Mouse (Mus musculus): ENCODE measurements at regions not wholly inside any gene's neighbourhood (a gene's known extent, or its start where the extent isn't known, plus 50 kb on each side); places are given as distances from the start of the nearest gene placed in this dataset.
"Not testable (repeated sequence)": the region's sequence is repeated elsewhere in the genome, so short reads cannot be mapped to it uniquely, and the experiment has no call there.

DNA sequence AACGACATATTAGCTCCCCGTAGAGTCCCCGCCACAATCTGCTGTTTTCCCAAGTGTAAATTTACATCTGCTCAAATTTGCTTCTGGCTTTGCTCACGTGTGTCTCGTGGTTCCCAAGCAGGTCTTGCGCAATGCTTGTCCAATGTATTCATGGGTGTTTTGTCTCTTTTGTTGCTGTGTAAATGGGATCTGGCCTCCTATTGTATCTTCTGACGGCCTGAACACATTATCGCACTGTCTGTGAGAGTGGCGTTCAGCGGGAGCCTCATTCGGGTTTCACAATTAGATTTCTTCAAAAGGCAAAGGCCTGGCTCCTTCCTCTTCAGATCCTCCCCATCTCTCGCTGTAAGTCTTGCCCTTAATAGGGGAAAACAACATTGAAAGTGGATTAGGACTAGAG lies 274.5 kb downstream of the Fam19a5 start:
- H3K4me2 ChIP-seq (ENCODE audit: low read depth, low read length): no peak overlapping the region
- H3K27me3 ChIP-seq (ENCODE audit: control insufficient read depth, insufficient read depth, low read length): no peaks in the 10 kb centered on the region
- WGBS: 74% methylated on average over 12 of the region's 12 CpGs
- ATAC-seq (replicated peaks; ENCODE audit: insufficient number of reproducible peaks, low FRiP score, low TSS enrichment, low read depth): no peak
- DNase-seq (ENCODE audit: low spot score): no peak
- H3K27ac ChIP-seq (replicated peaks; ENCODE audit: low read depth, low read length): no peak overlapping the region
- H3K9ac ChIP-seq (replicated peaks; ENCODE audit: low read length): no peak overlapping the region
- no peaks in the 10 kb centered on the region for H3K9me3 ChIP-seq (replicated peaks; ENCODE audit: control insufficient read depth, low read length)
- H3K36me3 ChIP-seq (replicated peaks; ENCODE audit: control insufficient read depth, insufficient read depth, low read depth, low read length): no peaks in the 10 kb centered on the region
- no peaks in the 10 kb centered on the region for H3K4me1 ChIP-seq (ENCODE audit: control insufficient read depth, insufficient read depth, low read length)
- no peak overlapping the region for H3K4me3 ChIP-seq (ENCODE audit: low read depth, low read length)

DNA sequence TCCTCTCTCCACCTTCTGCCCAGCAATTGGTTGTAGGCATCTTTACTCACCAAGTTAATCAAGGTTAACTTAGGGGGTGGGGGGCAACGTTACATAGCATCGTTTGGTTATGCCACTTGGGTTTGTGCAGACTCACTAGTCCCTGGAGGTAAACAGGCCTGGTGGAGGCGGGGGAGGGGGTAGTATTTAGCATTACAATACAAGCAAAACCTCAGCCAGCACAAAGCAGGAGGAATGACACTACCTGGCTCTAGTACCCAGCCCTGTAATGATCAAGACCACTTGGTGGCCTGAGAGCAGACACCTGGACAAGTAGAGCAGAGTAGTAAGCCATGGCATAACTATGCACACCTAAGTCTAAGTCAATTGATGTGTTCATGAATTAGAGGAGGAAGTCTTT lies 298.0 kb downstream of the Fam19a5 start:
- no peak for DNase-seq (ENCODE audit: low spot score)
- ATAC-seq (replicated peaks; ENCODE audit: insufficient number of reproducible peaks, low FRiP score, low TSS enrichment, low read depth): no peak
- whole genome bisulfite sequencing: 43% methylated on average over 3 of the region's 3 CpGs
- Histone ChIP-seq H3K27me3 (ENCODE audit: control insufficient read depth, insufficient read depth, low read length) (no peaks in the 10 kb centered on the region), H3K9me3 (replicated peaks; ENCODE audit: control insufficient read depth, low read length) (no peaks in the 10 kb centered on the region), H3K9ac (replicated peaks; ENCODE audit: low read length) (no peak overlapping the region), H3K4me1 (ENCODE audit: control insufficient read depth, insufficient read depth, low read length) (no peaks in the 10 kb centered on the region), H3K27ac (replicated peaks; ENCODE audit: low read depth, low read length) (no peak overlapping the region), H3K36me3 (replicated peaks; ENCODE audit: control insufficient read depth, insufficient read depth, low read depth, low read length) (no peaks in the 10 kb centered on the region), H3K4me2 (ENCODE audit: low read depth, low read length) (no peak overlapping the region), H3K4me3 (ENCODE audit: low read depth, low read length) (no peak overlapping the region)

DNA sequence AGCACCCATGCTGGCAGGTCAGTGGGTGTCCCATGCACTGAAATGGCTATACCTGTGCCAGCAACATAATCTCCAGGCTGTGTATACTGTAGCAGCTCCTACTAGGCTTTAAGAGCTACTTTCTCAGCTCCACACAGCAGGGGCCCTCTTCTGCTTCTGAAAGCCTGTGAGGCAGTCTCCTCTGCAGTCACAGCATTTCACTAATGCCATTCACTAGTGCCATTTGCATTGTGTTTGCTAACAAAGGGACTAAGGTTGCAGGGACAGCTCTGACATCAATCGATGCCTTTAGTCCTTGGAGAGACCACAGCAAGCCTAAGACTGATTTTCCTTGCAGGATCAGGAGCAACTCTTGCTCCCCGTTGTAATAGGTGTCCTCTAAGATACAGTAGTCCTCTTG lies 315.0 kb downstream of the Fam19a5 start:
- Histone ChIP-seq H3K27me3 (ENCODE audit: control insufficient read depth, insufficient read depth, low read length) (no peaks in the 10 kb centered on the region), H3K4me1 (ENCODE audit: control insufficient read depth, insufficient read depth, low read length) (no peaks in the 10 kb centered on the region), H3K4me2 (ENCODE audit: low read depth, low read length) (no peak overlapping the region), H3K36me3 (replicated peaks; ENCODE audit: control insufficient read depth, insufficient read depth, low read depth, low read length) (no peaks in the 10 kb centered on the region), H3K27ac (replicated peaks; ENCODE audit: low read depth, low read length) (no peak overlapping the region), H3K9ac (replicated peaks; ENCODE audit: low read length) (no peak overlapping the region), H3K9me3 (replicated peaks; ENCODE audit: control insufficient read depth, low read length) (no peaks in the 10 kb centered on the region), H3K4me3 (ENCODE audit: low read depth, low read length) (no peak overlapping the region)
- WGBS: 8% methylated on average over 2 of the region's 2 CpGs
- DNase-seq (ENCODE audit: low spot score): no peak
- ATAC-seq (replicated peaks; ENCODE audit: insufficient number of reproducible peaks, low FRiP score, low TSS enrichment, low read depth): no peak

DNA sequence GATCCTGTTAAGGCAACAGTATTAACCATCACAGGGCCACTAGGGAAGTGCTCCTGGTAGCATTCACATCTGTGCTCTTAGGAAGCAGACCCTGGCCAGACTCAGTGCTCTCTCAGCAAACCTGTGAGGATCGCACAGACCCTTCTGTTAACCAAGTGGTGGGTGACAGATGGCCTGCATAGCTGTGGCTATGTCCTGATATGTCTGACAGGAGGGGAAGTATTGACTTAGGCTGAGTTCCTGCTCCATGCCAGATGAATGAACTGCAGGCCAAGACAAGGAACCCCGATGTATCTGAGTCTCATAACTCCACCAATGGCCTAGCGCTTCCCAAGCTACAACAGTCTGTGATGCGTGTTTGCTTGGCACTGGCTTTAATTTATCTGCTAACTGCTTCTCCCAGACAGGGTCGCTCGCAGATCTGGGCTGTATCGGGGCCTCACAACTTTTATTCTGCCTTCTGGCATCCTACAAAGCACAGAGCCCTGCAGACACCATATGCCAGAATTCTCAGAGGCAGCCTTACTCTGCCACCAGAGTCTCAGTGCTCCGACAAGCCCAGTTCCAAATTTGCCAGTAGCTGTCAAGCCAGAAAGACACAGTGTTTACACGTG lies 332.3 kb downstream of the Fam19a5 start:
- Histone ChIP-seq H3K4me3 (ENCODE audit: low read depth, low read length) (no peak overlapping the region), H3K9me3 (replicated peaks; ENCODE audit: control insufficient read depth, low read length) (no peaks in the 10 kb centered on the region), H3K27me3 (ENCODE audit: control insufficient read depth, insufficient read depth, low read length) (no peaks in the 10 kb centered on the region), H3K27ac (replicated peaks; ENCODE audit: low read depth, low read length) (no peak overlapping the region), H3K36me3 (replicated peaks; ENCODE audit: control insufficient read depth, insufficient read depth, low read depth, low read length) (no peaks in the 10 kb centered on the region), H3K9ac (replicated peaks; ENCODE audit: low read length) (no peak overlapping the region), H3K4me2 (ENCODE audit: low read depth, low read length) (no peak overlapping the region), H3K4me1 (ENCODE audit: control insufficient read depth, insufficient read depth, low read length) (no peaks in the 10 kb centered on the region)
- 83% methylated on average over 9 of the region's 9 CpGs for WGBS
- ATAC-seq (replicated peaks; ENCODE audit: insufficient number of reproducible peaks, low FRiP score, low TSS enrichment, low read depth) (no peak), DNase-seq (ENCODE audit: low spot score) (no peak)

DNA sequence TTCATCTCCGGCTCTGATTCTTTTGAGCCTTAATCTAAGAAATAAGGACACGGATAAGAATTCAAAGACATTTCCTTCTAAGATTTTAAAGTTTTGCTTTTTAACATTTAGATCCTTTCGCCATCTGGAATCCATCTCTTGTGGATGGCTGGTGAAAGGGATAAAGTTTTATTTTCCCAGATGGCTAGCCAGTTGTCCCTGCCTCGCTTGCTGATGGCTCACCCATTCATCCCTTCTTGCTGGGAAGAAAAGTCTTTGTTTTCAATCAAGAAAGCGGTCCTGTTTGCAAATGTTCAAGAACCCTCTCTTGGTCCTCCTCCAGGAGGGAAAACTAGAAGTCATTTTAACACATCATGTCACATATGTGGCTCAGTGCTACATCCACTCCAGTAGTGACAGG lies 346.8 kb downstream of the Fam19a5 start:
- Histone ChIP-seq H3K27ac (replicated peaks; ENCODE audit: low read depth, low read length) (no peak overlapping the region), H3K4me2 (ENCODE audit: low read depth, low read length) (no peak overlapping the region), H3K9ac (replicated peaks; ENCODE audit: low read length) (no peak overlapping the region), H3K4me1 (ENCODE audit: control insufficient read depth, insufficient read depth, low read length) (no peaks in the 10 kb centered on the region), H3K36me3 (replicated peaks; ENCODE audit: control insufficient read depth, insufficient read depth, low read depth, low read length) (no peaks in the 10 kb centered on the region), H3K9me3 (replicated peaks; ENCODE audit: control insufficient read depth, low read length) (no peaks in the 10 kb centered on the region), H3K27me3 (ENCODE audit: control insufficient read depth, insufficient read depth, low read length) (no peaks in the 10 kb centered on the region), H3K4me3 (ENCODE audit: low read depth, low read length) (no peak overlapping the region)
- no peak for DNase-seq (ENCODE audit: low spot score)
- WGBS: 78% methylated on average over 5 of the region's 5 CpGs
- no peak for ATAC-seq (replicated peaks; ENCODE audit: insufficient number of reproducible peaks, low FRiP score, low TSS enrichment, low read depth)

DNA sequence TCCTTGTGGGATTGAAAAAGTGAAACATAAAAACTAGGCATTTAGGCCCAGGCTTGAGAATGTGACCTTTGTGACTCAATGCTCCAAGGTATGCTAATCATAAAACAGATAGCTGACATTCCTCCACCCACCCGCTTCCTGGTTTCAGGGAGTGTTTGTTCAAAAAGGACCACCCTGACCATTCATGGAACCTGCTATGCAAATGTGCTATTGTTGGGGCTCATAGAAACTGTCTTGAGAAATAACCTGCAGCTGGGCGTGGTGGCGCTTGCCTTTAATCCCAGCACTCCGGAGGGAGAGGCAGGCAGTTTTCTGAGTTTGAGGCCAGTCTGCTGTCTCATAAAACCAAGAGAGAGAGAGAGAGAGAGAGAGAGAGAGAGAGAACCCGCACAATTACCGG lies 350.8 kb downstream of the Fam19a5 start:
- H3K27me3 ChIP-seq (ENCODE audit: control insufficient read depth, insufficient read depth, low read length); ATAC-seq (replicated peaks; ENCODE audit: insufficient number of reproducible peaks, low FRiP score, low TSS enrichment, low read depth); H3K4me1 ChIP-seq (ENCODE audit: control insufficient read depth, insufficient read depth, low read length); H3K4me3 ChIP-seq (ENCODE audit: low read depth, low read length); H3K9me3 ChIP-seq (replicated peaks; ENCODE audit: control insufficient read depth, low read length); H3K36me3 ChIP-seq (replicated peaks; ENCODE audit: control insufficient read depth, insufficient read depth, low read depth, low read length); H3K4me2 ChIP-seq (ENCODE audit: low read depth, low read length); DNase-seq (ENCODE audit: low spot score); H3K27ac ChIP-seq (replicated peaks; ENCODE audit: low read depth, low read length); H3K9ac ChIP-seq (replicated peaks; ENCODE audit: low read length): not testable (repeated sequence)
- WGBS: 91% methylated on average over 6 of the region's 6 CpGs

DNA sequence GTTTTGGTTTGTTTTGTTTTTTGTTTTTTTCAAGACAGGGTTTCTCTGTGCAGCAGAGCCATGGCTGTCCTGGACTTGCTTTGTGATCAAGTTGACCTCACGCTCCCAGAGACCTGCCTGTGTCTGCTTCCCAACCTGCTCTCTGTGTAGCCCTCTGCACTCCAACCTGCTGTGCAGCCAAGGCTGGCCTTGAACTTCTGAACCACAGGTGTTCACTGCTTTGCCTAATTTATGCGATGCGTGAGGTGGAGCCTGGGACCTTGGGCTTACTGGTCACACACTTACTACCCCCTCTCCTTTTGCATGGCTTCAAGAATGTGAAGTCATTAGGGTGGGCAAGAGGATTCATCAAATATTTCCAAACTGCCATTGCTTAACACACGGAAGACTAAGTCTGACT lies 354.6 kb downstream of the Fam19a5 start:
- WGBS: 75% methylated on average over 4 of the region's 4 CpGs
- H3K4me2 ChIP-seq (ENCODE audit: low read depth, low read length): no peak overlapping the region
- no peaks in the 10 kb centered on the region for H3K27me3 ChIP-seq (ENCODE audit: control insufficient read depth, insufficient read depth, low read length)
- no peak for DNase-seq (ENCODE audit: low spot score)
- H3K4me1 ChIP-seq (ENCODE audit: control insufficient read depth, insufficient read depth, low read length): no peaks in the 10 kb centered on the region
- H3K4me3 ChIP-seq (ENCODE audit: low read depth, low read length): no peak overlapping the region
- no peaks in the 10 kb centered on the region for H3K36me3 ChIP-seq (replicated peaks; ENCODE audit: control insufficient read depth, insufficient read depth, low read depth, low read length)
- H3K27ac ChIP-seq (replicated peaks; ENCODE audit: low read depth, low read length): no peak overlapping the region
- ATAC-seq (replicated peaks; ENCODE audit: insufficient number of reproducible peaks, low FRiP score, low TSS enrichment, low read depth): no peak
- H3K9me3 ChIP-seq (replicated peaks; ENCODE audit: control insufficient read depth, low read length): no peaks in the 10 kb centered on the region
- no peak overlapping the region for H3K9ac ChIP-seq (replicated peaks; ENCODE audit: low read length)

DNA sequence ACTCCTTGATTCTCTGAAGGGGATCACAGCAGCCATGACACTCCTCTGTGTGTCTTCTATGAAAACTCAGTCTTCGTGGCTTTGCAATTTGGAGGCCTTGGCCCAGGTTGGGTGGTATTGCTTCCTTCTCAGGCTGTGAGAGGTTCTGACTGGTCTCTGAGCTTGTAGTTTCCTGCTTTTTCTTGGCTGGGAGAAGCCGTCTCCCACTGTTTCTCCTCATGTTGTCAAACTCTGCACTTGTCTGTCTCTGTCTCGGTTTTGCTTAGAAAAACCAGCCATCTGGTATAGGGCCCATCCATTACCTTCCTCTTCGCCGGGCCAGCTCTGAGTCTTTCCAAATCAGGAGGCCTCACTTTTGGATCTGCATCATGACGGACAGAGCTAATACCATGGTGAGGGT lies 360.3 kb downstream of the Fam19a5 start:
- 93% methylated on average over 6 of the region's 6 CpGs for WGBS

More for the DNA sequence above, 360.3 kb downstream of the Fam19a5 start:
- Histone ChIP-seq H3K27me3 (ENCODE audit: control insufficient read depth, insufficient read depth, low read length) (no peaks in the 10 kb centered on the region), H3K36me3 (replicated peaks; ENCODE audit: control insufficient read depth, insufficient read depth, low read depth, low read length) (no peaks in the 10 kb centered on the region), H3K4me3 (ENCODE audit: low read depth, low read length) (no peak overlapping the region), H3K9ac (replicated peaks; ENCODE audit: low read length) (no peak overlapping the region), H3K27ac (replicated peaks; ENCODE audit: low read depth, low read length) (no peak overlapping the region), H3K4me1 (ENCODE audit: control insufficient read depth, insufficient read depth, low read length) (no peaks in the 10 kb centered on the region), H3K9me3 (replicated peaks; ENCODE audit: control insufficient read depth, low read length) (no peaks in the 10 kb centered on the region), H3K4me2 (ENCODE audit: low read depth, low read length) (no peak overlapping the region)
- ATAC-seq (replicated peaks; ENCODE audit: insufficient number of reproducible peaks, low FRiP score, low TSS enrichment, low read depth): no peak
- DNase-seq (ENCODE audit: low spot score): no peak

All from embryonic facial prominence, embryonic 11.5 days (tissue).